Mouse (Mus musculus): ENCODE data around the gene Wdr25. TPM values are rescaled to one million over a fixed set of nuclear protein-coding genes. Genes with fewer than 3 reads are reported as not detected.

The Wdr25 gene
- 3.7 and 4.7 TPM in 2 replicates for polyA plus RNA-seq (2021; fragmentation: Nextera tagmentation)
- long read RNA-seq, experiment 1, partial matches to known transcripts: 2 of 4 reads
- long read RNA-seq, experiment 1, other reads (novel, unspliced or antisense): 2 of 4 reads
- long read RNA-seq, experiment 2, partial matches to known transcripts: 2 of 13 reads
- long read RNA-seq, experiment 2, other reads (novel, unspliced or antisense): 11 of 13 reads

DNA sequence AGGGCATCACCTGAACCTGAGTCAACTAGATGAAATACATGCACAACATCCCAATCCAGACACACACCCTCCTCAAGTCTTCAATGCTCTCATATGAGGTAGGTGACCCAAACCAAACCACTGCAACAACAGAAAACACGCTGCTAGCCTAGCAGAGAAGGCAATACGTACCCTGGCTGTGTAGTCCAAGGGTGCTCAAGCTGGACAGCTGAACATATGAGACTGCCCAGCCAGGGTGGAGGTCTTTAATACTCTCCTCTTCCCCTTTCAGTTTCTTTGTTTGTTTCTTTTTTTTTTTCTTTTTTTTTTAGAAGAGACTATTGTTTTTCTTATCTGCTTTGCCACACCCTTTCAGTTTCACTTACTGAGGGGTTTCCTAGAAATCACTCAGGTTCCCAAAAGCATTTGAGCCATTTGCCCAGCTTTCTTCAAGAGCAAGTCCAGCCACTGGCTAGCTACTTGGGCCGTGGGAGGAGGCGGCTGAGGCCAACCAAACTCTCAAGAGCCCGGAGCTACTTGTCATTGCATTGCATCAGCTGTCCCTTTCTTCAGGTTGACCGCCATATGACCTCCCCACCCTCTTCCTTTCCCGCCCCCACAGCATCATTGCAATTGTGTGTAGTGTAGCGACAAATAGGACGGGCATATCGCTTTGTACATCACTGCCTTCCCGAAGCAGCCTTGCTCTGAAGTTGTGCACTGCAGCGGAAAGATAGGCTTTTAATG, at the start of gene Wdr25:
TSS of gene Wdr25 (plus strand) at position 643 of the 726 bp plus-strand sequence.

DNA sequence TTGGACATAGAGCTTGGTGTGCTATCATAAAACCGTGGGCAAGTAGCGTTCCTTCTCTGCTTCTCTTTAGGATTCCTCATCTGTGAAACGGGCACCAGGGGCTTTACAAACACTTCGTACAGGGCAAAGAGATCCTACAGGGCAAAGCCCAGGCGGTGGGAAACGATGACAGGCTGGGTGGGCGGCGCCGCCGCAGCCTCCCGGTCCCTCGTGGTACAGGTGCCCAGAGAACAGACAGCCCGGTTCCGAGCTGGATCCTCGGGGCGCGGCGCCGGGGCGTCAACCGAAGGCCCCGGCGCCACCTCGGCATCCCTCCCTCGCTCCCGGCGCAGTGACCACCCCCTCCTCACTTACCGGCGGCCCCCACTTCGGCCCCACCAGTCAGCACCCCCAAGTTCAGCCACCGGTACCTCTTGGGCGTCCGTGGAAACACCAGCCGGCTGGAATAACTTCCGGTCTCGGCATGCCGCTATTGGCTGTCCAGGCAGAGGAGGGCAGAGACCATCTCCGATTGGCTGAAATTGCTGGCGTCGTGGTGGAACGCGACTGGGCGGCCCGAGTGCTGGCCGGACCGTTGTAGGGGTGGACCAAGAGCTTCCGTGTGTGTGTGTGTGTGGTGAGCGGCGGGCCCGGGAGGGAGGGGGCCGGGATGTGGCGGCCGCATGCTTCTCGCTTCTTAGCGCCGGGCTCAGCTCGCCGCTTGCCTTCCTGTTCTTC, 442 bp downstream of the Wdr25 start, which contains the start of gene Wars:
TSS of gene Wars (minus strand) at position 460 of the 717 bp plus-strand sequence.

DNA sequence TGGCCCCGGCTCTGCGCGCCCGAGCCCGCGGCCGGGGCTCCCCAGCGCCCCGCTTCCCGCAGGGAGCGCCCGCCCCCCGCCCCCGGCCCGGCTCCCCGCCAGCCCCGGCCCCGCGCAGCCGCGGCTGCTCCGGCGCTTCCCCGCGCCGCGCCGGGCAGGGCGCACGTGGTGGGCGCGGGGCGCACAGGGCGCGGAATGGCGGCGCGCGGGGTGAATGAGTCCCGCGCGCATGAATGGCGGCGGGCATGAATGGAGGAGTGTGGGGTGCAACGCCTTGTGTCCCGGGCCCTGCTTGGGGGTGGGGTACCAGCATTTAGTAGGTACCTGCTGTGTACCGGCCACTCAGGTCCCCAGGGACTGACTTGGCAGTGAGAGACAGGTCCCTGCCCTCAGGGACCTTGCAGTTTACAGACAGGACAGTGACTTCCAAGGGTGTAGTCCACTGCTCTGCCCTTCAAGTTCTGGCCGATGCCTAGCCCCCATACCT, 174.8 kb downstream of the Wdr25 start, which contains the start of gene Begain:
TSS of gene Begain (minus strand) at position 51 of the 487 bp plus-strand sequence.

Other genes starting within 250 kb of the Wdr25 start
- 6.2 and 9.8 TPM in 2 replicates for gene Degs2, start 191.3 kb upstream of the Wdr25 start, polyA plus RNA-seq (2021; fragmentation: Nextera tagmentation)
- 4.4 and 4.9 TPM in 2 replicates for gene Yy1, start 100.7 kb upstream of the Wdr25 start, polyA plus RNA-seq (2021; fragmentation: Nextera tagmentation)
- gene Slc25a29, start 57.7 kb upstream of the Wdr25 start, polyA plus RNA-seq (2021; fragmentation: Nextera tagmentation): 38.9 and 39.1 TPM in 2 replicates
- gene Slc25a47, start 57.6 kb upstream of the Wdr25 start, polyA plus RNA-seq (2021; fragmentation: Nextera tagmentation): 6.1 and 7.1 TPM in 2 replicates
- gene Wars, start 543 bp downstream of the Wdr25 start, polyA plus RNA-seq (2021; fragmentation: Nextera tagmentation): 99.6 and 104 TPM in 2 replicates
- 12.5 and 15.0 TPM in 2 replicates for gene Begain, start 174.6 kb downstream of the Wdr25 start, polyA plus RNA-seq (2021; fragmentation: Nextera tagmentation)

Measured in layer of hippocampus, adult 6 months (tissue).